Mouse (Mus musculus) leukemia stem cell, adult 10-12 weeks (primary cell): ENCODE measurements around the gene Cd300ld5. TPM values are rescaled to one million over a fixed set of nuclear protein-coding genes. Genes with fewer than 3 reads are reported as not detected.

ENCODE experiments used
- polyA plus RNA-seq: library from polyadenylated mRNA; stranded (reverse); fragments of >175 nt; gene quantifications from 2 replicates; pipeline ENCODE4 v1.2.3, GENCODE M21; 2012; ENCODE audit warnings: low replicate concordance

The Cd300ld5 gene
- 0.62 TPM in 1 of 2 replicates, not detected in the other for polyA plus RNA-seq

DNA sequence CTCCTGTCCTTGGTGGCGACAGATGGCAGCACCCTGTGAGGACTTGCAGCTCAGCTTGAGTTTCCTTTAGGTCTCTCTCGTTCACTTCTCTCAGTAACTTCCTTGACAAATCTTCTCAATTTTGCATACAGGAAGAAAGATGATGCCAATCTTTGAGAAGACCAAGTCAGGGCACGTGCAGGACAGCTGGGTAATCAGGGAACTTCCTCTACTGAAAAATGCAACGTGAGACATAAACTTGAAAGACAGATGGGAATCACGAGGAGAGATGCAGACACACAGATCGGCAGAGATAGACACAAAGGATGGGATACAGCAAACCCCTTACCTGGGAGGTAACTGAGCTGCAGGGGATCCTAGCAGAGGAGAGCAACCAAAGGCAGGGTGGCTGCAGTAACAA, at the start of gene Cd300ld5:
Gene Cd300ld5 (minus strand): TSS at position 101 of the 400 bp plus-strand sequence.

GRCm38 (mm10) chr11:115062077-115062476, 24.5 kb upstream of the Cd300ld5 start, which contains the start of gene Cd300e:
Gene Cd300e (minus strand): TSS chr11:115062177.

GRCm38 (mm10) chr11:115048259-115048658, 10.7 kb upstream of the Cd300ld5 start, which contains the start of gene Cd300ld3:
Gene Cd300ld3 (minus strand): TSS chr11:115048409.

DNA sequence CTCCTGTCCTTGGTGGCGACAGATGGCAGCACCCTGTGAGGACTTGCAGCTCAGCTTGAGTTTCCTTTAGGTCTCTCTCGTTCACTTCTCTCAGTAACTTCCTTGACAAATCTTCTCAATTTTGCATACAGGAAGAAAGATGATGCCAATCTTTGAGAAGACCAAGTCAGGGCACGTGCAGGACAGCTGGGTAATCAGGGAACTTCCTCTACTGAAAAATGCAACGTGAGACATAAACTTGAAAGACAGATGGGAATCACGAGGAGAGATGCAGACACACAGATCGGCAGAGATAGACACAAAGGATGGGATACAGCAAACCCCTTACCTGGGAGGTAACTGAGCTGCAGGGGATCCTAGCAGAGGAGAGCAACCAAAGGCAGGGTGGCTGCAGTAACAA, 10.7 kb downstream of the Cd300ld5 start, which contains the start of gene Cd300ld4:
Gene Cd300ld4 (minus strand): TSS at position 101 of the 400 bp plus-strand sequence.

GRCm38 (mm10) chr11:115016093-115016492, 21.5 kb downstream of the Cd300ld5 start, which contains the start of gene Cd300ld2:
Gene Cd300ld2 (minus strand): TSS chr11:115016193.

GRCm38 (mm10) chr11:115001474-115002040, 36.0 kb downstream of the Cd300ld5 start, which contains the start of gene Cd300c2:
Gene Cd300c2 (minus strand): TSS chr11:115001880.

DNA sequence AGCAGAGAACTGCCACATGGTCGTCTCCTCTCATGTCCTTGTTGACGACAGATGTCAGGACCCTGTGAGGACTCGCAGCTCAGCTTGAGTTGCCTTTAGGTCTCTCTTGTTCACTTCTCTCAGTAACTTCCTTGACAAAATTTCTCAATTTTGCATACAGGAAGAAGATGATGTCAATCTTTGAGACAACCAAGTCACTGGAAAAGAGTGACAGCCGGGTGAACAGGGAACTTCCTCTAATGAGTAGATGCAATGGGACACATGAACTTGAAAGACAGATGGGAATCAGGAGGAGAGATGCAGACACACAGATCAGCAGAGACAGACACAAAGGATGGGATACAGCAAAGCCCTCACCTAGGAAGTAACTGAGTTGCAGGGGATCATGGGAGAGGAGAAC, 47.8 kb downstream of the Cd300ld5 start, which contains the start of gene Cd300ld:
Gene Cd300ld (minus strand): TSS at position 130 of the 400 bp plus-strand sequence.

Other genes starting within 250 kb of the Cd300ld5 start
- not detected in 2 replicates for gene Btbd17, start 241.8 kb downstream of the Cd300ld5 start, polyA plus RNA-seq
- 0.27 TPM in 1 of 2 replicates, not detected in the other for gene Gpr142, start 238.8 kb downstream of the Cd300ld5 start, polyA plus RNA-seq
- gene Gprc5c, start 186.6 kb downstream of the Cd300ld5 start, polyA plus RNA-seq, result 0.29 and 1.8 TPM in 2 replicates
- 1.1 and 1.4 TPM in 2 replicates for gene Cd300a, start 147.7 kb downstream of the Cd300ld5 start, polyA plus RNA-seq
- gene Cd300lb, start 103.4 kb downstream of the Cd300ld5 start, polyA plus RNA-seq, result 0.19 and 0.37 TPM in 2 replicates
- gene Cd300c, start 68.6 kb downstream of the Cd300ld5 start, polyA plus RNA-seq, result not detected in 2 replicates
- 0.15 and 0.30 TPM in 2 replicates for gene Cd300ld, start 47.8 kb downstream of the Cd300ld5 start, polyA plus RNA-seq
- 0.19 and 0.42 TPM in 2 replicates for gene Cd300c2, start 35.9 kb downstream of the Cd300ld5 start, polyA plus RNA-seq
- gene Cd300ld2, start 21.6 kb downstream of the Cd300ld5 start, polyA plus RNA-seq, result not detected in 2 replicates
- gene Cd300ld4, start 10.8 kb downstream of the Cd300ld5 start, polyA plus RNA-seq, result not detected in 2 replicates
- 0.22 and 0.62 TPM in 2 replicates for gene Cd300ld3, start 10.6 kb upstream of the Cd300ld5 start, polyA plus RNA-seq
- gene Cd300e, start 24.4 kb upstream of the Cd300ld5 start, polyA plus RNA-seq, result 0.08 TPM in 2 replicates
- 1.5 TPM in 2 replicates for gene Rab37, start 53.7 kb upstream of the Cd300ld5 start, polyA plus RNA-seq
- 0.87 and 2.4 TPM in 2 replicates for gene Cd300lf, start 96.2 kb upstream of the Cd300ld5 start, polyA plus RNA-seq
- gene Slc9a3r1, start 125.6 kb upstream of the Cd300ld5 start, polyA plus RNA-seq, result 29.5 and 39.0 TPM in 2 replicates
- 9.5 and 18.3 TPM in 2 replicates for gene Tmem104, start 149.7 kb upstream of the Cd300ld5 start, polyA plus RNA-seq
- gene Nat9, start 150.1 kb upstream of the Cd300ld5 start, polyA plus RNA-seq, result 11.2 and 17.7 TPM in 2 replicates
- 2.6 and 3.5 TPM in 2 replicates for gene Grin2c, start 229.5 kb upstream of the Cd300ld5 start, polyA plus RNA-seq
- 28.9 and 35.2 TPM in 2 replicates for gene Fdxr, start 239.3 kb upstream of the Cd300ld5 start, polyA plus RNA-seq